Mouse (Mus musculus): ENCODE measurements around the gene Astn2.

- TF ChIP-seq FLI1 (IDR thresholded peaks at IDR 0.05; ENCODE audit: low read length) (no peak), GATA1 (IDR thresholded peaks at IDR 0.05; ENCODE audit: borderline replicate concordance, low read length) (no peak)
Observed at GRCm38 (mm10) chr4:66033826-66034225, 370.6 kb downstream of the Astn2 start.
